In genomic region chr11:89267520-89267919, GRCm38 (mm10) we compare ENCODE assay signal across 35 mouse cellular contexts. TPM values are rescaled to one million over a fixed set of nuclear protein-coding genes. Genes with fewer than 3 reads are reported as not detected.
"Had no signal": no experiment of that assay in that cellular context is flagged by ENCODE, and none has a peak within 500 bp of the region (broad histone marks: within the 10 kb centered on the region; RNA-seq: fewer than 3 reads in every experiment).

No protein-coding gene starts in this region.

- H3K36me3 ChIP-seq: limb, embryonic 10.5 days; limb, embryonic 12.5 days; limb, embryonic 13.5 days; limb, embryonic 15.5 days; liver, embryonic 12.5 days; liver, embryonic 13.5 days; liver, embryonic 15.5 days; lung, embryonic 15.5 days; midbrain, embryonic 10.5 days; midbrain, embryonic 12.5 days; midbrain, embryonic 13.5 days; midbrain, embryonic 15.5 days had no signal

- H3K27ac ChIP-seq: limb, embryonic 10.5 days; limb, embryonic 12.5 days; limb, embryonic 13.5 days; limb, embryonic 15.5 days; liver, embryonic 12.5 days; liver, embryonic 13.5 days; liver, embryonic 14.5 days; liver, embryonic 15.5 days; lung, embryonic 15.5 days; macrophage; midbrain, embryonic 10.5 days; midbrain, embryonic 12.5 days; midbrain, embryonic 13.5 days; midbrain, embryonic 15.5 days had no signal

- H3K9ac ChIP-seq: limb, embryonic 12.5 days; limb, embryonic 13.5 days; limb, embryonic 15.5 days; liver, embryonic 12.5 days; liver, embryonic 13.5 days; liver, embryonic 14.5 days; liver, embryonic 15.5 days; liver, postnatal 0 days; lung, embryonic 14.5 days; lung, embryonic 15.5 days; midbrain, embryonic 12.5 days; midbrain, embryonic 13.5 days; midbrain, embryonic 15.5 days had no signal

- H3K4me1 ChIP-seq: liver, embryonic 12.5 days; liver, embryonic 13.5 days; liver, embryonic 15.5 days; megakaryocyte, embryonic 14.5 days; midbrain, embryonic 13.5 days; midbrain, embryonic 15.5 days had no signal

- H3K27me3 ChIP-seq: limb, embryonic 13.5 days; limb, embryonic 15.5 days; liver, embryonic 12.5 days; liver, embryonic 13.5 days; liver, embryonic 15.5 days; lung, embryonic 15.5 days; megakaryocyte, embryonic 14.5 days; midbrain, embryonic 12.5 days; midbrain, embryonic 13.5 days; midbrain, embryonic 15.5 days had no signal

- H3K4me2 ChIP-seq: limb, embryonic 12.5 days; limb, embryonic 13.5 days; limb, embryonic 15.5 days; liver, embryonic 11.5 days; liver, embryonic 12.5 days; liver, embryonic 13.5 days; liver, embryonic 15.5 days; lung, embryonic 14.5 days; lung, embryonic 15.5 days; midbrain, embryonic 11.5 days; midbrain, embryonic 12.5 days; midbrain, embryonic 13.5 days; midbrain, embryonic 15.5 days had no signal

- H3K9me3 ChIP-seq: limb, embryonic 10.5 days; limb, embryonic 12.5 days; limb, embryonic 13.5 days; limb, embryonic 15.5 days; liver, embryonic 12.5 days; liver, embryonic 13.5 days; liver, embryonic 15.5 days; lung, embryonic 15.5 days; megakaryocyte, embryonic 14.5 days; midbrain, embryonic 10.5 days; midbrain, embryonic 12.5 days; midbrain, embryonic 15.5 days had no signal

- DNase-seq: left cerebral cortex, postnatal 4 days; liver; liver, embryonic 13.5 days; liver, postnatal 0 days; lung, adult 18-20 months; lung, adult 2 months; lung, embryonic 14.5 days; lung, postnatal 10 days; lung, postnatal 14 days; lung, postnatal 36 days; lung, postnatal 4 days; midbrain, embryonic 14.5 days had no signal

- H3K4me3 ChIP-seq: limb, embryonic 10.5 days; limb, embryonic 12.5 days; limb, embryonic 13.5 days; limb, embryonic 15.5 days; liver, embryonic 12.5 days; liver, embryonic 13.5 days; liver, embryonic 15.5 days; lung, embryonic 15.5 days; megakaryocyte, embryonic 14.5 days; midbrain, embryonic 10.5 days; midbrain, embryonic 12.5 days; midbrain, embryonic 13.5 days; midbrain, embryonic 15.5 days; myocyte had no signal

RNA-seq across cellular contexts. Expression of gene Nog, which starts 34.6 kb away (rescaled TPM):
- total RNA-seq: liver, adult 2 months; megakaryocyte progenitor cell, adult 5-6 weeks; megakaryocyte, adult 5-6 weeks; megakaryocyte-erythroid progenitor cell, adult 5-6 weeks; monocyte, adult 5-6 weeks had no signal
- polyA plus RNA-seq: liver, adult 2 months; liver, embryonic 13.5 days; liver, embryonic 15.5 days; liver, embryonic 16.5 days; liver, postnatal 0 days; macrophage had no signal
